Mouse (Mus musculus) spleen, adult 2 months (tissue): ENCODE data around the gene 4931440F15Rik. TPM values are rescaled to one million over a fixed set of nuclear protein-coding genes. Genes with fewer than 3 reads are reported as not detected.
A peak's percentile ranks its signal among the peaks of the same experiment; 100 is the strongest.

Experiments
- DNase-seq, 2 experiments: peaks; one replicate each; pipeline versions ENCODE4 v3.0.0 to v3.0.0-alpha.2; 2012 to 2021; ENCODE audit warnings: low spot score in 2 of 2, low read depth in 1 of 2
- H3K27ac ChIP-seq: fragments of 200-500 bp; 2 replicates; pipeline ENCODE4 v1.5.1; 2012; ENCODE audit warnings: low read length, inconsistent platforms; ENCODE audit not compliant: insufficient read depth
- H3K27me3 ChIP-seq: fragments of 200-500 bp; 2 replicates; pipeline ENCODE4 v1.6.1; 2012; ENCODE audit warnings: mild to moderate bottlenecking, moderate library complexity, low read length, inconsistent platforms; ENCODE audit not compliant: control insufficient read depth, insufficient read depth
- H3K36me3 ChIP-seq: fragments of 200-500 bp; 2 replicates; pipeline ENCODE4 v1.6.1; 2012; ENCODE audit warnings: mild to moderate bottlenecking, low read length, inconsistent platforms; ENCODE audit not compliant: control insufficient read depth, insufficient read depth
- H3K4me1 ChIP-seq: fragments of 200-500 bp; 2 replicates; pipeline ENCODE4 v1.6.1; 2011; ENCODE audit warnings: inconsistent platforms; ENCODE audit not compliant: control insufficient read depth, insufficient read depth, insufficient read length
- H3K4me3 ChIP-seq: fragments of 200-500 bp; 2 replicates; pipeline ENCODE4 v1.5.1; 2011; ENCODE audit warnings: mild to moderate bottlenecking, inconsistent platforms; ENCODE audit not compliant: insufficient read depth, insufficient read length; ENCODE audit errors: extremely low read depth
- CTCF ChIP-seq: fragments of 200-500 bp; IDR thresholded peaks from 2 replicates; pipeline ENCODE4 v1.5.1; 2011; ENCODE audit warnings: mild to moderate bottlenecking, inconsistent platforms; ENCODE audit not compliant: insufficient read depth, insufficient read length, insufficient replicate concordance; ENCODE audit errors: extremely low read depth
- POLR2A ChIP-seq: fragments of 200-500 bp; IDR thresholded peaks from 2 replicates; pipeline ENCODE4 v1.6.1; 2011; ENCODE audit warnings: low read depth, low read length, inconsistent platforms
- WGBS: fragments of 180-500 bp; shearing (Covaris S2); methylation state at CpG from one replicate; pipeline ENCODE4 v1.1.7; 2018; 5-methylcytosine and 5-hydroxymethylcytosine counted together
- polyA plus RNA-seq: library from polyadenylated mRNA; depleted of rRNA; stranded (reverse); fragments of >200 nt; gene quantifications from 2 replicates; pipeline ENCODE4 v1.2.3, GENCODE M21; 2012

The 4931440F15Rik gene
- polyA plus RNA-seq, 1 experiment, result 0.29 TPM

DNA sequence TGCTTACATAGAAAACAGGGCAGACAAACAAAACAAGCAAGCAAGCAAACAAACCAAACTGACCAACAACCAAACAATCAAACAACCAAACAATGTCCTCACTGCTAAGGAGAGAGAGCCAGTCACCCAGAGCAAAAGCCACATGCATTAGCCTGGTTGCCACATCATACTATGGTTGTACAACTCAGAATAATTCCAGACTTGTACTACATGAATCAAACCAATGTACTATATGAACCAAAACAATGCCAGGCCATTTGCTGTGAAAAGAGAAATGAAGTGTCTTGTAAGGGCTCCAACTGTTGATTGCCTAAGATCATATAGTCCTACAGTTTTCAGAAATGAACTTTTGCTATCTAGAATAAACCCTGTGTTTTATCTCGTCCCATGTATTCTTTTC lies 37.0 kb downstream of the 4931440F15Rik start:
- H3K27me3 ChIP-seq, result no peaks in the 10 kb centered on the region
- H3K36me3 ChIP-seq, result no peaks in the 10 kb centered on the region
- H3K27ac ChIP-seq, result no peak overlapping the region
- peaks cover 6% of the 10 kb centered on the region; the same call in 1 of the 2 replicates for H3K4me1 ChIP-seq
- TF ChIP-seq CTCF, result no peak
- TF ChIP-seq POLR2A, result no peak
- 88% methylated on average over 1 of the region's 1 CpGs for WGBS
- DNase-seq, result no peak
- no peak overlapping the region for H3K4me3 ChIP-seq

DNA sequence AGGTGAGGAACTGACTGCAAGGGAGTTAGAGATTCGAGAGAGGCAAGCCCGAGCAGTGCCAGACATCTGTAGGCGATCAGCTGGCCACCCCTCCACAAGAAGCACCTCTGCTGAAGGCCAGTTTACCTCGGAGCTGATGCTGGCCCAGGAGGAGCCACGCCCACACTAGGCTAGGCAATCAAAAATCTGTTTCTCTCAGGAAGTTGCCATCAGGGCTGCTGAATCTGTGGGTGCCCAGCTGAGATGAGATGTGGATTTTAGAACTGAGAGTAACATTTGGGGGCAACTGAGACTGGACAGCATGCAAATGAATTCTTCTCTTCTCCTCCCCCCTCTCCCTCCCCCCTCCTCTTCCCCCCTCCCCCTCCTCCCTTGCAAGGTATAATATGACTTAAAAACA lies 38.0 kb downstream of the 4931440F15Rik start:
- H3K27ac ChIP-seq, result peak overlapping the region; percentile 80
- WGBS, result 29% methylated on average over 5 of the region's 5 CpGs

DNA sequence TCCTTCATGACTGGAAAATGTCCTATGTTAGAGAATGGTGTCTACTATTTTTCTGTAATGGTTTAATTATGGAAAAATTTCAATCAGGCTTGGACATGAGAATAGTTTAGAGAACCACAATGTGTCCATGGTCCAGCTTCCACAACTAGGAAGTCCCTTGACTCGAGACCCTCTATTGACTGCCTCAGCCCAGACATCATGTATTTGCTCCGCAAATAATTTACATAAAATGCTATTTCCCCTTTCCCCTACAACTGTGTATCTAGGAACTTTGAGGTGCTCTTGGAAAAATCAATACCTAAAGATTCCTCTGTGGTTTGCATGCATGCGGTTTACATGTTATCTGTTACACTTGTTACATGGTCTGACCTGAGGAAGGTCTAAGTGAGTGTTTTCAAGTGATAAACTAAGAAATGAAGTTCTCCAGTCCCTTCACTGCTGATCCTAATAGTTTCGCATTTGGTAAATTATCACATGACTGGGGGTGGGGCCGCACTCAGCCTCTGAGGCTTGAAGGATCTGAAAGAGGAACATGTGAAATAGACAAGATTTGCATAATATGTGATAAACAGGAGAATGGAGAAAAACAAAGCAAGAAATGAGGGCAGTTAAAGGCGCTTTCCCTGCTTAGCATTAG lies 38.8 kb downstream of the 4931440F15Rik start:
- peak; percentile 57 to 68 for DNase-seq
- Histone ChIP-seq H3K27me3 (no peaks in the 10 kb centered on the region), H3K36me3 (no peaks in the 10 kb centered on the region), H3K4me1 (peaks cover 6% of the 10 kb centered on the region; the same call in 1 of the 2 replicates), H3K27ac (peak overlapping the region; percentile 36; the same call in 1 of the 2 replicates), H3K4me3 (no peak overlapping the region)
- TF ChIP-seq CTCF, result no peak
- no peak for TF ChIP-seq POLR2A
- WGBS, result 55% methylated on average over 6 of the region's 6 CpGs

More for the DNA sequence above, 38.0 kb downstream of the 4931440F15Rik start:
- Histone ChIP-seq H3K4me1 (peaks cover 6% of the 10 kb centered on the region; the same call in 1 of the 2 replicates), H3K27me3 (no peaks in the 10 kb centered on the region), H3K36me3 (no peaks in the 10 kb centered on the region), H3K4me3 (no peak overlapping the region; the same call in 1 of the 2 replicates)
- TF ChIP-seq POLR2A, result no peak
- DNase-seq, result peak in 1 of 2 experiments; percentile 35

DNA sequence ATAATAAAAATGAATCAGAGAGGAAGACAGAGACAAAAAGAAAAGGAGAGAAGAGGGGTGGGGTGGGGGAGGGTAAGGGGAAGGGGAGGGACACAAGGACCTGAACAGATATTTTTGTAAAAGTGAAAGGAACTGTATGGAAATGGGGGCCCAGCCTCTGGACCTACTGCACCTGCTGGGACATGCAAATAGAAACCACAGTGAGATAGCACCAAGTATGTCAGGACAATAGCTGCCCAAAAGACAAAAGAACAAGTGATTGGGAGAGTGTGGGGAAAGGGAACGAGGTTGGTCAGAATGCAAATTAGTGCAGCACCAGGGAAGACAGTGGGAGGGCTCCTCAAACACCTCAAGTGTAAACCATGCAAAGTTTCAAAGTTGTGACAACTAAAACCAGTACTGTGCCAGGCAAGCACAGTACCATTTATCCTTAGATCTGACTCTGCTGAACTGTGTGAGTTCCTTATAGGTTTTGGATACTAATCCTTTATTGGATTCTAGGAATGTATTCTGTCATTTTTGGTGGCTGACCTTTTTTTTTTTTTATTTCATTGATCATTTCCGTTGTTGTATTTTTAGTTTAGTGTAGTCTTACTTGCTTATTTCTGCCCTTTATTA lies 46.0 kb downstream of the 4931440F15Rik start:
- H3K27me3 ChIP-seq, result no peaks in the 10 kb centered on the region
- no peaks in the 10 kb centered on the region for H3K36me3 ChIP-seq
- TF ChIP-seq POLR2A (no peak), CTCF (no peak)
- no peak overlapping the region for H3K4me3 ChIP-seq
- H3K27ac ChIP-seq, result 0 out of 2 replicates have a peak overlapping the region, but pooled peaks have one; percentile 33
- no peak for DNase-seq
- WGBS, result 50% methylated on average over 2 of the region's 2 CpGs
- H3K4me1 ChIP-seq, result peaks cover 3% of the 10 kb centered on the region; the same call in 1 of the 2 replicates

DNA sequence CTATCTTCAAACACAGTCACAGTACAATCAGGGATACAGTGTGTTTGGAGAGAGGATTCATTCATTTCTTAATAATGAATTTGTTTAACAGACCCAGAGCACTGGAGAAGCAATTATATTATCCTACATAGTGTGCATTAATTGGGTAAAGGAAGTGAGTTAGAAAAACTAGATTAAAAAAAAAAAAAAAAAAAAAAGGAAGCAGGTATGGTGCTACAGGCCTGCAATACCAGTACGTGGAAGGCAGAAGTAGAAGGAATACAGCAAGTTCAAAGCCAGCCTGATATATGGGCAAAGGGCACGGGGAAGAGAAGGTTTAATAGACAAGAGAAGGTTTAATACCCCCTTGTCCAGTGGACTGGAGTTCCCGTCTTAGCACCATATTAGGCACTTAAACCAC lies 46.5 kb downstream of the 4931440F15Rik start:
- no peaks in the 10 kb centered on the region for H3K27me3 ChIP-seq
- H3K27ac ChIP-seq, result no peak overlapping the region
- no peak overlapping the region for H3K4me3 ChIP-seq
- TF ChIP-seq CTCF, result no peak
- TF ChIP-seq POLR2A, result no peak
- 68% methylated on average over 3 of the region's 3 CpGs for WGBS
- no peaks in the 10 kb centered on the region for H3K36me3 ChIP-seq
- no peak for DNase-seq
- peaks cover 3% of the 10 kb centered on the region; the same call in 1 of the 2 replicates for H3K4me1 ChIP-seq

DNA sequence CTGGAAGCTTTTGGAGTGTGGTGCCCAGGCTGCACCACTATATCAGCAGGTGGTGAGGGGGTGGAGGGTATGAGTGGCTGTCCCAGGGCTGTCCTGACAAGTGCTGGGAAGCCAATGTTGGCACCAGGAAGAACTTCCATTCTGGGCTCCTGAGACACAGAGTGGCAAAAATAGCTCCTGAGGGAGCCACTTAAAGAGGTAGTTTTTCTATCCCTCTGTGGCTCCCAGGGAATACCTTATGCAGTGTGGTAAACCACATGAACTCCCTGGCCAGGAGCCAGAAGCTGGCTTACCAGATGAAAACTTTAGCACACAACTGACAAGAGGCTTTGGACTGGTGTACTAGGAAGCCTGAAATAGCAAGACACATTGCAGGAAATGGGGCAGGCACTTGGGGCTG lies 47.5 kb downstream of the 4931440F15Rik start:
- no peak for TF ChIP-seq CTCF
- no peak for TF ChIP-seq POLR2A
- no peak overlapping the region for H3K4me3 ChIP-seq
- no peak for DNase-seq
- no peaks in the 10 kb centered on the region for H3K36me3 ChIP-seq
- H3K4me1 ChIP-seq, result peaks cover 3% of the 10 kb centered on the region; the same call in 1 of the 2 replicates
- no peaks in the 10 kb centered on the region for H3K27me3 ChIP-seq
- H3K27ac ChIP-seq, result no peak overlapping the region

DNA sequence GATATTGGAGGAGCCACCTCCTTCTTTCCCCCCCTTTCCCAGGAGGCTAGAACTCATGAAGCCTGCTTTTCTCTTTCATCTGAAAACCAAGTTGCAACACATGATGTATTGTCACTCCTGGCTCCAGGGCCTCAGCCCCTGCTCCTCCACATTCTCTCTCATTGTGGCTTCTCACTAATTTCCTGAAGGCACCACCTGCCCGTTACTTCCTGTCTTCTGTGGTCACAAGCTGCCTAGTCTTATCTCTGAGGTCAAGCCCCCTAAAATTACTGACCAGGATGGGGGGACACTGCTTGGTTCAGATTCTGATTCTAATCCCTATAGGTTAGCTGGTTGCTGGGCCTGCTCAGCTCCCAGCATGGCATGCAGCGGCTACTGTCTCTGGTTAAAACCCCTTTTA lies 50.7 kb downstream of the 4931440F15Rik start:
- DNase-seq, result no peak
- 51% methylated on average over 2 of the region's 2 CpGs for WGBS
- no peak overlapping the region for H3K27ac ChIP-seq
- H3K4me3 ChIP-seq, result no peak overlapping the region
- H3K36me3 ChIP-seq, result no peaks in the 10 kb centered on the region
- H3K27me3 ChIP-seq, result no peaks in the 10 kb centered on the region
- H3K4me1 ChIP-seq, result peaks cover 3% of the 10 kb centered on the region; the same call in 1 of the 2 replicates
- TF ChIP-seq POLR2A (no peak), CTCF (no peak)
